Mouse (Mus musculus): ENCODE results near the gene Dld. TPM values are rescaled to one million over a fixed set of nuclear protein-coding genes. Genes with fewer than 3 reads are reported as not detected.

The Dld gene
- polyA plus RNA-seq (2012; rRNA removed) = 2.2 and 4.4 TPM in 2 replicates

- H3K4me1 ChIP-seq (ENCODE audit: control insufficient read depth, insufficient read depth, insufficient read length, low read length) = peaks cover 3% of the 10 kb centered on the region; the same call in 1 of the 2 replicates
- WGBS = 4% methylated on average over 66 of the region's 66 CpGs
- H3K27ac ChIP-seq (ENCODE audit: insufficient read depth, low read depth, low read length) = peak within 1 kb of the TSS; percentile 53
- no peaks in the 10 kb centered on the region for H3K27me3 ChIP-seq (ENCODE audit: control insufficient read depth, insufficient read depth, low read length)
- TF ChIP-seq POLR2A (IDR thresholded peaks at IDR 0.05; ENCODE audit: low read depth, low read length) (peak; percentile 86), CTCF (IDR thresholded peaks at IDR 0.05; ENCODE audit: extremely low read depth, insufficient read length, insufficient replicate concordance, low read depth, low read length) (no peak)
- peaks cover 11% of the 10 kb centered on the region for H3K36me3 ChIP-seq (ENCODE audit: control insufficient read depth, insufficient read depth, low read length)
- H3K4me3 ChIP-seq (ENCODE audit: low read depth, low read length) = peak within 1 kb of the TSS; percentile 70
These were observed at the start of gene Dld for GRCm38 (mm10) chr12:31350944-31351928. TSS of gene Dld (minus strand) at chr12:31351453.

GRCm38 (mm10) chr12:31400821-31401220, 49.6 kb upstream of the Dld start:
- WGBS = 33% methylated on average over 1 of the region's 1 CpGs
- no peak overlapping the region for H3K4me3 ChIP-seq (ENCODE audit: low read depth, low read length)
- no peak overlapping the region for H3K27ac ChIP-seq (ENCODE audit: insufficient read depth, low read depth, low read length)
- no peaks in the 10 kb centered on the region for H3K27me3 ChIP-seq (ENCODE audit: control insufficient read depth, insufficient read depth, low read length)
- peaks cover 12% of the 10 kb centered on the region; the same call in 1 of the 2 replicates for H3K4me1 ChIP-seq (ENCODE audit: control insufficient read depth, insufficient read depth, insufficient read length, low read length)
- no peaks in the 10 kb centered on the region for H3K36me3 ChIP-seq (ENCODE audit: control insufficient read depth, insufficient read depth, low read length)
- TF ChIP-seq CTCF (IDR thresholded peaks at IDR 0.05; ENCODE audit: extremely low read depth, insufficient read length, insufficient replicate concordance, low read depth, low read length) = no peak
- TF ChIP-seq POLR2A (IDR thresholded peaks at IDR 0.05; ENCODE audit: low read depth, low read length) = no peak

- TF ChIP-seq POLR2A (IDR thresholded peaks at IDR 0.05; ENCODE audit: low read depth, low read length) (no peak), CTCF (IDR thresholded peaks at IDR 0.05; ENCODE audit: extremely low read depth, insufficient read length, insufficient replicate concordance, low read depth, low read length) (no peak)
- H3K36me3 ChIP-seq (ENCODE audit: control insufficient read depth, insufficient read depth, low read length) = no peaks in the 10 kb centered on the region
- no peak overlapping the region for H3K4me3 ChIP-seq (ENCODE audit: low read depth, low read length)
- peak overlapping the region; percentile 76 for H3K27ac ChIP-seq (ENCODE audit: insufficient read depth, low read depth, low read length)
- no peaks in the 10 kb centered on the region for H3K27me3 ChIP-seq (ENCODE audit: control insufficient read depth, insufficient read depth, low read length)
- 27% methylated on average over 4 of the region's 4 CpGs for WGBS
- peaks cover 12% of the 10 kb centered on the region; the same call in 1 of the 2 replicates for H3K4me1 ChIP-seq (ENCODE audit: control insufficient read depth, insufficient read depth, insufficient read length, low read length)
These were observed 46.5 kb upstream of the Dld start for GRCm38 (mm10) chr12:31397709-31398108.

- TF ChIP-seq CTCF (IDR thresholded peaks at IDR 0.05; ENCODE audit: extremely low read depth, insufficient read length, insufficient replicate concordance, low read depth, low read length) = no peak
- TF ChIP-seq POLR2A (IDR thresholded peaks at IDR 0.05; ENCODE audit: low read depth, low read length) = no peak
- Histone ChIP-seq H3K36me3 (ENCODE audit: control insufficient read depth, insufficient read depth, low read length) (no peaks in the 10 kb centered on the region), H3K4me1 (ENCODE audit: control insufficient read depth, insufficient read depth, insufficient read length, low read length) (peaks cover 7% of the 10 kb centered on the region; the same call in 1 of the 2 replicates), H3K27me3 (ENCODE audit: control insufficient read depth, insufficient read depth, low read length) (no peaks in the 10 kb centered on the region), H3K4me3 (ENCODE audit: low read depth, low read length) (no peak overlapping the region), H3K27ac (ENCODE audit: insufficient read depth, low read depth, low read length) (no peak overlapping the region)
- 86% methylated on average over 1 of the region's 1 CpGs for WGBS
These were observed 44.6 kb upstream of the Dld start for GRCm38 (mm10) chr12:31395895-31396294.

GRCm38 (mm10) chr12:31391696-31392095, 40.4 kb upstream of the Dld start:
- no peaks in the 10 kb centered on the region for H3K27me3 ChIP-seq (ENCODE audit: control insufficient read depth, insufficient read depth, low read length)
- 94% methylated on average over 12 of the region's 12 CpGs for WGBS
- TF ChIP-seq CTCF (IDR thresholded peaks at IDR 0.05; ENCODE audit: extremely low read depth, insufficient read length, insufficient replicate concordance, low read depth, low read length) (no peak), POLR2A (IDR thresholded peaks at IDR 0.05; ENCODE audit: low read depth, low read length) (no peak)
- no peak overlapping the region for H3K4me3 ChIP-seq (ENCODE audit: low read depth, low read length)
- no peak overlapping the region for H3K27ac ChIP-seq (ENCODE audit: insufficient read depth, low read depth, low read length)
- H3K36me3 ChIP-seq (ENCODE audit: control insufficient read depth, insufficient read depth, low read length) = no peaks in the 10 kb centered on the region
- no peaks in the 10 kb centered on the region for H3K4me1 ChIP-seq (ENCODE audit: control insufficient read depth, insufficient read depth, insufficient read length, low read length)

GRCm38 (mm10) chr12:31390571-31390970, 39.3 kb upstream of the Dld start, which contains the start of gene Slc26a3:
TSS of gene Slc26a3 (plus strand) at chr12:31390871.
- H3K27me3 ChIP-seq (ENCODE audit: control insufficient read depth, insufficient read depth, low read length) = no peaks in the 10 kb centered on the region
- no peak within 1 kb of the TSS for H3K4me3 ChIP-seq (ENCODE audit: low read depth, low read length)
- no peaks in the 10 kb centered on the region for H3K36me3 ChIP-seq (ENCODE audit: control insufficient read depth, insufficient read depth, low read length)
- no peak within 1 kb of the TSS for H3K27ac ChIP-seq (ENCODE audit: insufficient read depth, low read depth, low read length)
- 89% methylated on average over 3 of the region's 3 CpGs for WGBS
- H3K4me1 ChIP-seq (ENCODE audit: control insufficient read depth, insufficient read depth, insufficient read length, low read length) = no peaks in the 10 kb centered on the region
- TF ChIP-seq POLR2A (IDR thresholded peaks at IDR 0.05; ENCODE audit: low read depth, low read length) (no peak), CTCF (IDR thresholded peaks at IDR 0.05; ENCODE audit: extremely low read depth, insufficient read length, insufficient replicate concordance, low read depth, low read length) (no peak)

GRCm38 (mm10) chr12:31387303-31387702, 36.0 kb upstream of the Dld start:
- no peaks in the 10 kb centered on the region for H3K36me3 ChIP-seq (ENCODE audit: control insufficient read depth, insufficient read depth, low read length)
- H3K4me1 ChIP-seq (ENCODE audit: control insufficient read depth, insufficient read depth, insufficient read length, low read length) = no peaks in the 10 kb centered on the region
- 36% methylated on average over 3 of the region's 3 CpGs for WGBS
- H3K27ac ChIP-seq (ENCODE audit: insufficient read depth, low read depth, low read length) = no peak overlapping the region
- no peaks in the 10 kb centered on the region for H3K27me3 ChIP-seq (ENCODE audit: control insufficient read depth, insufficient read depth, low read length)
- TF ChIP-seq CTCF (IDR thresholded peaks at IDR 0.05; ENCODE audit: extremely low read depth, insufficient read length, insufficient replicate concordance, low read depth, low read length) (0 out of 2 replicates have a peak, but pooled peaks have one; percentile 42), POLR2A (IDR thresholded peaks at IDR 0.05; ENCODE audit: low read depth, low read length) (no peak)
- no peak overlapping the region for H3K4me3 ChIP-seq (ENCODE audit: low read depth, low read length)
